Mouse (Mus musculus) telencephalon, adult 2 months (tissue): ENCODE data around the gene Gtpbp10.

ENCODE experiments used
- DNase-seq: peaks from one replicate; pipeline ENCODE4 v3.0.0-alpha.2; 2011; ENCODE audit warnings: low read depth, low spot score

Gene Gtpbp10

DNA sequence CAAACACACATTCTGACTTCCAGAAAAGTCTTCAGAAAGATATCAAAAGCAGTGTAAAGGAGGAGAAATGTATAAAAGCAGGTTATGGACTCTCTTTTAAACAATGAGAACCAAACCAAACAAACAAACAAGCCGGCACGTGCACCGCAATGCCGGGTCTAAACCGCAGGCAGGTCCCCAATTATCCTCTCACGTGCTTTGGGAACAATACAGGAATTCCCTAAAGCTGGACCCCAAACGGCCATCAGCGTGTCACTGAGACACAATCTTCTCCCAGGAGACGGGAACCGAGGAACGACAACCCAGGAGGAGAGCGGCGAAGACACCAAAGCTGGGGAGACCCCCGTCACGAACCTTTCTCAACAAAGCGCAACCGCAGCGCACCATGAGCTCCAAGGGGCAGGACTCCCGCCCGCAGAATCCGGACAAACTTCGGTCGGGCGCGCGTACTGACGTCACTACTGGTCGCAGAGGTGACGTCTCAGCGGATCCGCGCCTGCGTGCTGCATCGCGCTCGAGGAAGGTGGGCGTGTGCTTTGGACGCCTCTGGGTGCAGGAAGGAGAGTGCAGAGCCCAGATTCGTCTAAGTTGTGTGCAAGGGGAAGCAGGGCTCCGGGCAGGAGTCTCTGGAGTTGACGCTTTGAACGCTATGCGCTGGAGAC, at the start of gene Gtpbp10:
Gene Gtpbp10, minus strand, starts transcription at position 460 of the 662 bp plus-strand sequence.
- DNase-seq: peak; percentile 75

DNA sequence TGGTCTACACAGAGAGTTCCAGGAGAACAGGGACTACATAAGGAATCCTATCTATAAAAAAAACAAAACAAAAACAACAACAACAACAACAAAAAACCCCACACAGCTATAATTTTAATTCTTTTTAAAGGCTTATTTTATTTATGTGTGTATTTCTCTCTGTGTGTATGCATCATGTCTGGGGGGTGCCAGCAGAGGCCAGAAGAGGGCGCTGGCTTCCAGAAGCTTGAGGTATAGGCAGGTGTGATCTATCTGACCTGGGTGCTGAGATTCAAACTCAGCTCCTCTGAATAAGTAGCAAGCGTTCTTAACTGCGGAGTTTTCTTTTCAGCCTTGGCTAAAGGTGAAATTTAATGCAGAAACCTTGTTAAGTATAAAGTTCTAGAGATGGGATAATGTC, 28.3 kb upstream of the Gtpbp10 start:
- DNase-seq: no peak

DNA sequence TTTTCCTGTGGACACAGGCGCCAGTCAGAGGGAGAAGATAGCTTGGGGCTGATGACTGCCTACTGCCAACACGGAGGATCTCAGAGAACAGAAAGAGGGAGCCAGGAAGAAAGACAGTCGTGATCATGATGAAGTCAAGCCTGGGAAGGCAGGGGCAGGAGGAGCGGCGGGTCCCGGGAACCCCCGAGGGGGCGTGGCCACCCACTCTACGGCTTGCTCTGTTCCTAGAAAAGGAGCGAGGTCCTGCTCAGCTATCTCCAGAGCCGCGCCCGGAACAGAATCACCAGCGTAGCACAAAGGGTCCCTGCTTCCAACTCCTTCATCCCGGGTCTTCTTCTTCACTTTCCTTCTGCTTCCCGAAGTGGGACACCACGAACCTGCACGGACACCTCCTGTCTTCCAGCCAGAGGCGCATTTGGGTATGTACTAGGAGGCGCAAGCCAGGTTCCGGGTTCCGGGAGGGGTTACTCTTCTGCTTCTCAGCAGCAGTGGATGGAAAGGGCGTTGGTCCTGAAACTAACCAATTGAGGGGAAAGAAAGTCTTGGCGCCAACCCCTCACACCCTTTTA, 14.5 kb upstream of the Gtpbp10 start, which contains the start of gene Gm8773:
Gene Gm8773, plus strand, starts transcription at position 51 of the 569 bp plus-strand sequence.
- DNase-seq: no peak

DNA sequence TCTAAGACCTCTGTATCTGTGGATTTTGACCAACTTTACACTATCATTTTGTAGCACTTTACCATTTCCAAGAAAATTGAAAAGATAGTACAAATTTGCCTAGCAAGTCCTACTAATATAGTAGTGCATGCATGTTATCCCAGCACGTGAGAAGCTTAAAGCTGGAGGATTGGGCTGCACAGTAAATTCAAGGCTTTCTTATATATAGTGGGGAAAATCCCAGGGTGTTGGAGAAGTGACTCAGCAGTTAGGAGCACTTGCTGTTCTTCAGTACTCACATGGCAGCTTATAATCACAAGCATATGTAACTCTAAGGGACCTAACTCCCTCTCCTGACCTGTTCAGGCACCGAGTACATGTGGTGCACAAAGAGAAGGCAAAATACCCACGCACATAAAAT, 3.1 kb upstream of the Gtpbp10 start:
- DNase-seq: no peak

DNA sequence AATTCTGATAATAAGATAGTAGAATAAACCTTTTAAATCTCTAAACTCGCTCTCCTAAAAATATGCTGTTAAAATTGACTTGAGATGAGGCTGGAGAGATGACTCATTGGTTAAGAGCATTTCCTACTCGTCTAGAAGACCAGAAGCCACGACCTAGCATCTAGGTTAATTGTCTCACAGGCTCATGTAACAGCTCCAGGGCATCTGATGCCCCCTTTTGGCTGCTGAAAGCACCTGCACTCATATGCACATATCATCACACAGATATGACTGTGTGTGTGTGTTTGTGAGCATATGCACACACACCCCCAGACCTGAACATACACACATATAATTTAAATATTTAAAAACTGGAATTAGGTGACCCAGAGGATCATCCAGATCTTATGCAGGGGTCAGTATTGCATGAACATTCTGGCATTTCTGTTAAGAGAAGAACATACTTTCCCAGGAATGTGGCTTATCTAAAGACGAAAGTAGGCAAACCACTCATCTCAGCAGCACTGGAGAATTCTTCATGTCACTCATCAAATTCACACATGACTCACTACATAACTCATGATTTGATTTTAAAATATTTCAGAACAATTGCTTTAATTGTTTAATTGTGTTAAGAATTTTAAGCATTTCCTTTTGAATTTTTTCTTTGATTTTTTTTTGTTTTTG, 1.8 kb upstream of the Gtpbp10 start:
- DNase-seq: no peak

DNA sequence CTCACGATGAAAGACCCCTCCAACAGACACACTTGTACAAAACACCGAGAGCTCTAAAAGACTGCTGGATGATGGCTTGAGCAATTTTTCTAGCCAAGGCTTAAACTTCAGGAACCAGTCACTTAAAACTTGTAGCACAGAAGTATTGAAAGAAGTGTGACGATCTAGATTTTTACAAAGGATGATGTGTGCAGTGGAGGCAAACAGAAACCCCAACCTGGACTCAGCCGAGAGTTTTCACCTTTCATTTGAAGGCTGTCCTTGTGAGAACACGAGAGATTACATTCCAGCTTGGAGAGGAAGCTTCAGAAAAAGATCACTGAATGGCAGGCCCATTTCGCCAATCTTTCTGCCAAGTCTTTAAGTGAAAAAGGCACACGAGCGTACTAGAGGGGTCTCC, 460 bp upstream of the Gtpbp10 start:
- DNase-seq: no peak

DNA sequence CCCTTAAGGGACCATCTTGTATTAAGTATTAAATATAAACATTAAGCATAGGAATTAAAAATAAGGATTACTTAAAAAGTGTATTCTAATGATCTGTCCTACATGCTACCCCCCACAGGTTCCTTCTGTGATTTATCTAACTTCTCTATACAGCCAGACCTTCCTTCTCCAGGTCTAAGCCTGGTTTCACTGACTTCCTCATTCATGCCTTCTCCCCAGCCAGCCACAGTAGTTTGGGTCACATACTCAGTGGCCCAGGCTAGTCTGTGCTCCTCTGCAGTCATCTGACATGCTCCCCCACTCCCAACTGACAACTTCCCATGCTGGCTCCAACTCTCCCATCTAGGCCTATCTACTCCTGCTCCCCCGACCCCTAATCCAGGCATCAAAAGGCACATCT, 8.2 kb downstream of the Gtpbp10 start:
- DNase-seq: no peak

DNA sequence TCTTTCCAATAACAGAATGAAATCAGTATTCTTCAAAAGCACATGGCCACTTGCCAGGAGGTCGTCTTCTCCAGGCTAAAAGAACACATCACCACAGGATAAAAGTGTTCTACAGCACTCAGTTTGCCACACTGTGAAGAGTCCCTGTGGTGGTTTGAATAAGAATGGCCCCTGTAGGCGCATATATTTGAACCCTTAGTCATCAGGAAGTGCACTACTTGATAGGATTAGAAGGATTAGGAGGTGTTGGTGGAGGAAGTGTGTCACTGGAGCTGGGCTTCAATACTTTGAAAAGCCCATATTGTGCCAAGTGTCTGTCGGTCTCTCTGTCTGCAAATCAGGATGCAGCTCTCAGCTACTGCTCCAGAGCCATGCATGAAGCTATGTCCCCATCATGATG, 19.0 kb downstream of the Gtpbp10 start:
- no peak for DNase-seq

DNA sequence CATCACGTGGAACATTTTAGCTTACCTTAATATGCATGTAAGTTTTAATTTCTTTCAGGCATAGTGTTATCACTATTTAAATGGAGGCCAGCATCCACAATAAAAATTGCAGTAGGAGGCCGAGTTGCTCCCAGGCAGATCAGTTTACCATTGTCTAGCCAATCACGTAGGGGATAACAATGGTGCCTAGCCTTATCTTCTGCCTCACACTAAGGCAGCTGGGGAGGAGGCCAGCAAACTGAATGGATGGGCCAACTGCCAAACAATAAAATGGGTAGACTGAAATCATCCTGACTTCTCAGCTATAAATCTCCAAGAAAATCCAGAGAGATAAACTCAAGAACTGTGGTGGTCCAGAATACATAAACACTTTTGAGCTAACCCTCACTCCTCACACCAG, 19.6 kb downstream of the Gtpbp10 start:
- no peak for DNase-seq

DNA sequence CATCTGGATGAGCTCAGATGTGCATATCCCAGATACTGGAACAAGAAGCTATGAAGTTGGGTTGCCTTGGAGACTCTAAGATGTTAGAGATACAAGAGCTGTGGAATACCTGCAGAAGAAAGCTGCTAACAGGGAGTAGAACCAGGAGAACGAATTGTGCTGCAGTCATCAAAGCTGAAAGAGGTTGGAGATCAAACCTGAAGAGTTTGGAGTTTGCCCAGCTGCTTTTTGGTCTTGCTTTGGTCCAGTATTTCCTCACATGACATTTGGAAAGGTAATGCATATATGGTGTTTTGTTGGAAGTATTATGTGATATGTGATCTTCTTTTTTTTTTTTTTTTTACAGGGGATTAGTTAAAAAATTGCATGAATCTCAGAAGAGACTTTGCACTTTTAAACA, 23.2 kb downstream of the Gtpbp10 start:
- DNase-seq: no peak

DNA sequence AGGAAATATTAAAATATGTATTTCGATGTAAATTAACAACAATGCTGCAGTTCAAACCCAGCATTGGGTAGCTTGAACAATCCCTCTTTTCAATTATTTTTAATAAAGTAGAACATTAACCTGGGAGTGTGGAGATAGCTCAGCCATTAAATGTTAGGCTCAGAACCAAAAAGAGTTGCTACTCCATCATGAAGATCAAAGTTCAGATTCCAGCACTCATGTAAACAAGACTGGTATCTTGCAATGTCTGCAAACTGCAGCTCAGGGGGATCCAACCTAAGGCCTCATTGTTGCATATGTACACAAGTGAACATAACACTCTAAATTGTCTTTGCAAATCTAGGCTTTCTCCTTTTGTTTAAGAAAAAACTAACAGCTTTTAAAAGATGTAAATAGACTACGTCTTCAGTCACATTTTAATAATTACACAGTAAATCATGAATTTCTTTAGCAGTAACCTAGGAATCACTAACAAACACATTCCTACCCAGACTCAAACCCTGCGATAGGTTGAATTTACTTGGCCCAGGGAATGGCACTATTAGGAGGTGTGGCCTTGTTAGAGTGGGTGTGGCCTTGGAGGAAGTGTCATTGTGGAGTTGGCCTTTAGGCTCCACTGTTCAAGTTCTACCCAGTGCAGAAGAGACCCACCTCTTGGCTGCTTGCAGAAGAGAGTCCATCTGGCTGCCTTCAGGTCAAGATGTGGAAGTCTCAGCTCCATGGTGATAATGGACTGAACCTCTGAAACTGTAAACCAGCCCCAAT, 25.5 kb downstream of the Gtpbp10 start:
- no peak for DNase-seq

DNA sequence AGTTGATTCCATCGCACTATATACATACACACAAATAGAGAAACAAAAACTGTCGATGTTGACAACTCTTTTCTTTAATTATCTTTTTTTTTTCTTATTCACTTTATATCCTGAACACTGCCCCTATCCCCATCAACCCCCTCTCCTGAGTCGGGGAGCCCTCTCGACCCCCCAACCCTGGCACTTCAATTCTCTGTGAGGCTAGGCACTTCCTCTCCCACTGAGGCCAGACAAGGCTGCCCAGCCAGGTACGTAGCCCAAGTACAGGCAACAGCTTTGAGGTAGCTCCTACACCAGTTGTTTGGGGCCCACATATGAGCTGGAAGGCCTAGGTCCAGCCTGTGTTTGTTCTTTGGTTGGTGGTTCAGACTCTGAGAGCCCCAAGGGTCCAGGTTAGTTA, 43.9 kb downstream of the Gtpbp10 start:
- DNase-seq: no peak

DNA sequence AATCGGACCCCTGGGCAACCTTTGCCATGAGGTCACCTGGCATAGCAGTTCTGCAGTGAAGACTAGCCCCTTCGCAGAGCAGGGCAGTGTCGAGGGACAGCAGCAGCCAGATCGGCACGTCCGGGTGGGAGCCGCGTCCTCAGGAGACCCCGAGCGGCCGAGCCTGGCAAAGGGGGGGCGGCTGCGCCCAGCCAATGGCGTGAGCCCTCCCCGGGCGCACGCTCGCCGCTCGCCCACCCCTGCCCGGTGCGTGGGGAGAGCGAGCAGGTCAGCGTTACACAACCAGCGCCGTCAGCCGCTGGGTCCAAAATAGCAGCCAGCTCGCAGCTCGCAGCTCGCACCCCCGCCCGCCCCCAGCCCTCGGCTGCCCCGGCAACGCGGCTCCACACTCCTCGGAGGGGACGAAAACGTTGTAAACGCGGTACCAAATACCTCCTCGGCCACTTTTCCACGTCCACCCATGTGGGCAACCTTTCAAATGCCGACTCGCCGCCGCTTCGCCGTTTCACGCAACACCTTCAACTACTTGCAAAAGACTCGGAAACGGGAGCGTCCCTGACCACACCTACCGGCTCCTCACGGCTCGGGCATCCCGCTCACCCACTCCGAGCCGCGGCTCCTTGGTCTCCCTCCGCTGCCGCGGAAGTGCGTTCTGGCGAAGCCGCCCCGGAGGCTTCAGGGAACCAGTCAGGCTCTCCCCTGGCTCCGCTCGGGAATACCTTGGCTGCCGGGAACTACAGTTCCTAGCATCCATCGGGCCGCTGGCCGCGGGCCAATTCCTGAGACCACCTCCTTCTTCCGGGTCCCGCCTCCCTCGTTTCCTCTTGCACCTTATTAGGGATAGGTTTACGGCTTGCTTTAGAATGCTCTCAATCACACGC, 44.9 kb downstream of the Gtpbp10 start, which contains the start of gene Cldn12:
Gene Cldn12, minus strand, starts transcription at position 763 of the 881 bp plus-strand sequence.
- peak; percentile 96 for DNase-seq

DNA sequence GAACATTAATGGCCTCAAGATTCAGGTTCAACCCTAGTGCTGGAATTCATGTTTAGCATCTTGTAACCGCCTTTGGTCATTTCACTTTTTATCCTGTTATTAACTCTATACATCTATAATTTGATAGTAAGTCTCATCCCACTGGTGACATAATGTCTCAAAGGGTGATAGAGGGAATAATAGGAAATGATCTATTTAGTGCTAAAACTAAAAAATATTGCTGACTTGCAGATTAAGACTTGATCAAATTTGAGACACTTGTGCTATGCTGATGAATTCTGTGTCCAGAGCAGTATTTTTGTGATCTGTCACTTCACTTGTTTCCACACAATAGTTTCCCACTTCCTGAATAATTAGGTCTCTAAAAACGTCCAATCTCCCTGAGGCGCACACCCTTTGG, 47.9 kb downstream of the Gtpbp10 start:
- DNase-seq: no peak

DNA sequence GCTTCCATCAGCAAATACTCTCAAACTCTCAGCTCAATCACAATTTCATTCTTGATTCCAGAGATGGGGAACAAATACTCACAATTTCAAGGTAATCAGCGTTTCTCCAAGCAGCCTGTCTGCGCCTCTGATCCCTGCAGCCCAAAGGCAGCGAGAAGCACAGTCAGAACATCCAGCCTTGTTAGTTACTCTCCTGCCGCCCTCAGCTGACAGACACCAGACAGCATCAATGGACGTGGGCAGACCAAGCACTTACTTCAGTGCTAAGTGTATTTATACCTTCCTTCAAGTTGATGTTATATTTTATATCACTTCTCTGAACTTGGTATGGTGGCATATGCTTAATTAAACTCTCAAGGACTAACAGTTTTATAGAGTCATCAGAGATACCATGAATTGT, 48.3 kb downstream of the Gtpbp10 start:
- DNase-seq: no peak

DNA sequence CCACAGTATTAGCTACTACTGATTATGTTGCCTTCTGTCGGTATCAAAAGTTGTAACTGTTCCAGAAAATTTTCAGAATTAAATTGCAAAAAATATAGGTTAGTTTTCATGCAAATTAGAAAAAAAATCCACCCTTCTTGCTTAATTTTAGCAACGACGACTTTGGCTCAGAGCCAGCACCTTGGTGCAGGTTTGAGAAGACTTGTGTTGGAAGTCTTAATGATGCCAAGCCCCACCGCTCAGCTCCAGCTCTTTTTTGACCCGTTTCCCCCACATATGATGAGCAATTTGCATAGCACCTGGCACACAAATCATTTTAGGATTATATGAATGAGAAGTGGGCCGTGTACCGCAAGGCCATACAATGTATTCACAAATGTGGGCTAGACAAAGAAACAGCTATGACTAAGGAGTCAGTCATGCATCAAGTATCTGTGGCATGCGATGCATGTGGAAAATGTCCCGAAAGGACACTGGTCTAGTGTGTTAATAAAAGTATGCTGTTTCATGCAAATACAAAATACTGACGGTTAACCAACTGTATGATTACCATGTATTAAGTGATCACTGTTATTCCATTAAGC, 48.9 kb downstream of the Gtpbp10 start:
- DNase-seq: no peak

DNA sequence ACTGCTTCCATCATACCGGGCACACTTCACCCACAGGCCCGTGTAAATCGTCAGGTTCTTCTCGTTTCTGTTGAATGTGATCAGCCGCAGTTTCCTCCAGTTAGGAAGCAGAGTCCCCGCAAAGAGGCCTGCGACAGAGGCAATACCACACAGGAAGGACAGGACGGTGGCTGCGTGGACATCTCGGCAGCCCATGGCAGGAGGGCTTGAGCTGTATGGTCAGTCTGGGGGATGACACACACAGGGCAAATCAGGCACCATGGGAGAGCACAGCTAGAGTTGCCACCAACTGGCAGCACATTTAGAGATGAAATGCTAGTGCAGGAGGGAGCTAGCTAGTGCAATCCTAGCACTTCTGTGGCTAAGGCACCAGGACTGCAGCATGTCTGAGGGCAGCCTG, 51.1 kb downstream of the Gtpbp10 start:
- no peak for DNase-seq

DNA sequence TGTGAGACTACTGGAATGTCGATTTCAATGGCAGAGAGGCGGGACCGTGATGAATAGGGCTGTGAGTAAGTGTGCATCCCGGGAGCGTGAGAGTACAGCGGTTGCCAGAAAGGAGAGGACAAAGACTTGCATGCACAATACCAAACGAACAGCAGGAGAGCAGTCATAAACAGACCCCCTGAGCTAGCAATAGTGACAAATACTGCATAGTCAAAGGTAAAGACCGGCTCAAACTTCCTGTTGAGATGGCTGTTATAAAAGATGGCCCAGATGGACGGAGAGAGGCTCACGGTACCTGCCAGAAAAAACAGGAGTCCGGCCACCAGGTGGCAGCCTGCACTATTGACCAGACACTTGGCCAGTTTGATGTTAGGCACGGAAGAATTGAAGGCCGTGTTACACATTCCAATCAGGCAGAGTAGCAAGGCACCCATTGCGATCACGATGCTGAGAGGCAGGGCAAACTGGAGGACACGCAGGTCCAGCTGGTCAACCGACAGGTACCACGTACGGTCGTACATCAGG, 51.6 kb downstream of the Gtpbp10 start:
- no peak for DNase-seq

DNA sequence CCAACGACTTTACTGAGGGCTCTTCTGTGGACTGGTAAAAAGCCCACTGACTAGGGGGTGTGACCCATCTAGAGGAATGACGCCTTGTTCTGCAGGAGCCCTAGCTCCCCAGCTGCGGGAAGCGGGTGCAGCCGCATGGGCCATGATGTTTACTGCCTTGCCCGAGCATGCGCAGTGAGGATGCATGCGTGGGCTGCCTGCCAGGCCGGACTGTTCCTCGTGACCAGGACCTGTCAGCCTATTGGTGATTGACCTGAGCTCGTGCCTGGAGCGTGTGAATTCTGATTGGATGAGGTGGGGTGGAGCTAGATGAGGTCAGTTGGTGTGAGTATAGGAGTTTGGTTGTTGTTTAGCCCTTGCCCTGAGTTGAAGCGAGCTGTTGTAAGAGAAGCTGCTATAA, 54.9 kb downstream of the Gtpbp10 start:
- no peak for DNase-seq

DNA sequence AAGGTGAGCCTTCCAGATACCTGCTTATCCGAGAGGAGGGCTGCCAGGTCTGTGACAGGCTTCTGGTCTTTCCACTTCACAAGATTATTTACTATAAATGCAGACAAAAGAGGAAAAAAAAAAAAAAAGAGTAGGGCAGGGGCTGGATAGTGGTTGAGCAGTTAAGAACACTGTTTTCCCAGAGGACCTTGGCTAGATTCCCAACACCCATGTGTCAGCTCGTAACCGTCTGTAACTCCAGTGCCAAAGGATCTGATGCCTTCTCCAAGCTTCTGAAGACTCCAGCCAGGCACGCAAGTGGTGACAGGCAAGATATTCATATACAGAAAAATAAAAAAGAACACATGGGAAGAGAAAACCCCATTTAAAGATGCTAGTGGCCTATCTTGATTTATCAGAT, 56.0 kb downstream of the Gtpbp10 start:
- DNase-seq: no peak

DNA sequence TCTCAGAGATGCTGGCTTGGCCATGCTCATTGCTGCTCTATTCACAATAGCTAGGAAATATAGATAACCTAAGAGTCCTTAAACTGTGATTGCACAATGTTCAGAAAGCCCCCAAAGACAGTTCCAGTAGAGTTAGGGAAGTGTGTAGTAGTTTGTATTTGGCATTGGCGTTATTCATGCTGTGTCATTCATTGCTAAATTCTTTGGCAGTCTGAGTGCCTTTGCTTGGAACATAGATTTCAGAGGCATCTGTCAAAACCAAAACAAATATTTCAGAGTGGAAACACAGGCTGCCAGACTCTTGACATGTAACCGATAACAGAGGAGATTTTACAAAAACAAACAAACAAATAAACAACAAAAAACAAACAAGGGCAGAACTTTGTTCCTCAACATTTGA, 57.8 kb downstream of the Gtpbp10 start:
- DNase-seq: no peak
